In the genomic region with DNA sequence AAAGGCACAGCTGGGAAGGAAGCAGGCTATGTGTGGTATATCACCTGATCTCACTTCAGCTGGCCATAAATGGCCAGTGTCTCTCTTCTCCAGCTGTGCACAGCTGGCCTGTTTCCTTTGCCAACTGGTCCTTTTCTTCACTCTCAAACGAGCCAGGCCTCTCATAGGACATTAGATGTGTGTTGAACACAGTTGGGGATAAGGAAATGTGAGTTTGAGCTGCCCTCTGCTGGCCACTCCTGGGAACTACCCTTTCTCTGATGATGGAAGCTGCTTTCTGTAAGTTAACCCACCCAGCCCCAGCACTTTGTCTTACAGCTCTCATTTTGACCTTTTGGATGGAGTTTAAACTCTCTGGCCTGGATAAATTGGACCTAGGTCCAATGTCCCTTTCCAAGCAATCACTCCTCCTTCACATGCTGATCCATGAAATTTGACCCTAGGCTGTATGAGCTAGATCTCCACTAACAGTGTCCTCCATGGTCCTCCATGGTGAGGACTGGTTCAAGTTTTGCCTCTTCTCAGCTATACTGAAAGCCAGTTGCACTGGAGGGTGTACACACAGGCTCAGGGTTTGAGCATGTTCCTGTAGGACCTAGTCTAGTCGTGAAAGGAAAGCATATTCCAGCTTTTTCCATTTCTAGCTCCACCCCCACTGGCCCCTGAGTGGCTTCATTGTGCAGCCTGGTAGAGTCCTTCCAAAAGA, we compare ENCODE assay signal across 8 mouse cellular contexts. TPM values are rescaled to one million over a fixed set of nuclear protein-coding genes. Genes with fewer than 3 reads are reported as not detected.
DNase-seq lines count a peak whose midpoint lies in the region; ATAC-seq lines count a peak whose summit lies in the region.

No protein-coding gene starts in this region.

- no peak overlapping the region for H3K27ac ChIP-seq in hindbrain, embryonic 15.5 days (replicated peaks)

- DNase-seq in ZHBTc4 (ENCODE audit: low read depth, low spot score), result peak; percentile 88
- peak; percentile 88 to 94 for DNase-seq in cerebellum, postnatal 36 days
- peak; percentile 95 to 96 for DNase-seq in frontal cortex, postnatal 36 days (ENCODE audit: low spot score in 2 of 2)
- DNase-seq in layer of hippocampus, postnatal 36 days, result peak; percentile 89 to 92
- peak; percentile 89 to 91 for DNase-seq in lung, postnatal 4 days
- peak; percentile 98 for DNase-seq in right cerebral cortex, adult 2 months (ENCODE audit: low spot score in 2 of 2)
- DNase-seq in urinary bladder, adult 2 months (ENCODE audit: low spot score), result peak; percentile 66

- no peaks in the 10 kb centered on the region; the same call in 1 of the 2 replicates for H3K27me3 ChIP-seq in hindbrain, embryonic 15.5 days

- peak; percentile 86 for ATAC-seq in hindbrain, embryonic 15.5 days (ENCODE audit: low FRiP score, low read depth)

- peaks cover 6% of the 10 kb centered on the region; the same call in 1 of the 2 replicates for H3K4me1 ChIP-seq in hindbrain, embryonic 15.5 days (replicated peaks)

- WGBS in hindbrain, embryonic 15.5 days, result 19% methylated on average over 2 of the region's 2 CpGs

- H3K9me3 ChIP-seq in hindbrain, embryonic 15.5 days, result no peaks in the 10 kb centered on the region

- no peaks in the 10 kb centered on the region for H3K36me3 ChIP-seq in hindbrain, embryonic 15.5 days

- no peak overlapping the region for H3K4me3 ChIP-seq in hindbrain, embryonic 15.5 days

- H3K9ac ChIP-seq in hindbrain, embryonic 15.5 days, result no peak overlapping the region

- no peak overlapping the region for H3K4me2 ChIP-seq in hindbrain, embryonic 15.5 days

RNA-seq across cellular contexts. Expression of a gene that starts 13.0 kb away (rescaled TPM):
- polyA plus RNA-seq in hindbrain, embryonic 15.5 days (2015; fragmentation: Nextera tagmentation; extraction: Ambion mirVana), result 0.13 TPM in 1 of 2 replicates, not detected in the other
- total RNA-seq in layer of hippocampus, postnatal 36 days (2021), result not detected
- not detected in 2 replicates for polyA plus RNA-seq in urinary bladder, adult 2 months (2012; rRNA removed)

RNA-seq across cellular contexts. Expression of a gene that starts 31.6 kb away (rescaled TPM):
- 248 and 252 TPM in 2 replicates for polyA plus RNA-seq in hindbrain, embryonic 15.5 days (2015; fragmentation: Nextera tagmentation; extraction: Ambion mirVana)
- total RNA-seq in layer of hippocampus, postnatal 36 days (2021), result 100 to 1,000 TPM; 258 to 289 TPM
- polyA plus RNA-seq in urinary bladder, adult 2 months (2012; rRNA removed), result 59.8 and 62.7 TPM in 2 replicates
